Mouse (Mus musculus): Measurements from ENCODE around the gene Tprgl. TPM values are rescaled to one million over a fixed set of nuclear protein-coding genes. Genes with fewer than 3 reads are reported as not detected.

The Tprgl gene
- polyA plus RNA-seq, 1 experiment from 2014 or later = 131 TPM

Other genes starting within 250 kb of the Tprgl start
- 91.6 and 96.0 TPM in 2 replicates for gene A430005L14Rik, start 203.4 kb downstream of the Tprgl start, polyA plus RNA-seq (2016; fragmentation: Nextera tagmentation; extraction: Ambion mirVana)
- 9.9 and 11.9 TPM in 2 replicates for gene Dffb, start 185.5 kb downstream of the Tprgl start, polyA plus RNA-seq (2016; fragmentation: Nextera tagmentation; extraction: Ambion mirVana)
- gene Cep104, start 185.5 kb downstream of the Tprgl start, polyA plus RNA-seq (2016; fragmentation: Nextera tagmentation; extraction: Ambion mirVana) = 21.4 and 22.5 TPM in 2 replicates
- 32.5 and 32.6 TPM in 2 replicates for gene Lrrc47, start 148.9 kb downstream of the Tprgl start, polyA plus RNA-seq (2016; fragmentation: Nextera tagmentation; extraction: Ambion mirVana)
- 3.0 and 3.8 TPM in 2 replicates for gene Smim1, start 134.4 kb downstream of the Tprgl start, polyA plus RNA-seq (2016; fragmentation: Nextera tagmentation; extraction: Ambion mirVana)
- gene Ccdc27, start 118.0 kb downstream of the Tprgl start, polyA plus RNA-seq (2016; fragmentation: Nextera tagmentation; extraction: Ambion mirVana) = not detected in 2 replicates
- gene Trp73, start 20.5 kb downstream of the Tprgl start, polyA plus RNA-seq (2016; fragmentation: Nextera tagmentation; extraction: Ambion mirVana) = 9.0 and 9.1 TPM in 2 replicates
- gene Wrap73, start 18.3 kb downstream of the Tprgl start, polyA plus RNA-seq (2016; fragmentation: Nextera tagmentation; extraction: Ambion mirVana) = 52.0 and 54.6 TPM in 2 replicates
- gene Megf6, start 10.1 kb upstream of the Tprgl start, polyA plus RNA-seq (2016; fragmentation: Nextera tagmentation; extraction: Ambion mirVana) = 19.9 and 21.7 TPM in 2 replicates
- gene Arhgef16, start 141.0 kb upstream of the Tprgl start, polyA plus RNA-seq (2016; fragmentation: Nextera tagmentation; extraction: Ambion mirVana) = 0.64 and 1.2 TPM in 2 replicates
- 0.23 TPM in 1 of 2 replicates, not detected in the other for gene B230104I21Rik, start 175.5 kb upstream of the Tprgl start, polyA plus RNA-seq (2016; fragmentation: Nextera tagmentation; extraction: Ambion mirVana)